Mouse (Mus musculus) ES-Bruce4 (cell line): ENCODE measurements around the gene Tubd1. TPM values are rescaled to one million over a fixed set of nuclear protein-coding genes. Genes with fewer than 3 reads are reported as not detected.
A peak's percentile ranks its signal among the peaks of the same experiment; 100 is the strongest.

Source experiments
- H3K27ac ChIP-seq: 2 replicates; pipeline ENCODE4 v1.5.1; 2012; ENCODE audit warnings: low read length, inconsistent platforms; ENCODE audit not compliant: insufficient read depth
- H3K27me3 ChIP-seq: 2 replicates; pipeline ENCODE4 v1.6.1; 2012; ENCODE audit warnings: mild to moderate bottlenecking, low read length, inconsistent platforms; ENCODE audit not compliant: control insufficient read depth, poor library complexity, insufficient read depth, severe bottlenecking
- H3K36me3 ChIP-seq: 2 replicates; pipeline ENCODE4 v1.6.1; 2012; ENCODE audit warnings: inconsistent platforms, mild to moderate bottlenecking, low read length, moderate library complexity; ENCODE audit not compliant: control insufficient read depth, poor library complexity, insufficient read depth, severe bottlenecking
- H3K4me1 ChIP-seq: one replicate; pipeline ENCODE4 v1.8.1; 2011; ENCODE audit warnings: low read length; ENCODE audit not compliant: control insufficient read depth, insufficient read depth
- H3K4me3 ChIP-seq: 2 replicates; pipeline ENCODE4 v1.5.1; 2011; ENCODE audit warnings: low read depth, mild to moderate bottlenecking, low read length
- H3K9ac ChIP-seq: 2 replicates; pipeline ENCODE4 v1.6.1; 2012; ENCODE audit warnings: low read depth, mild to moderate bottlenecking, inconsistent platforms; ENCODE audit not compliant: poor library complexity, severe bottlenecking
- H3K9me3 ChIP-seq: replicated peaks from 2 replicates; pipeline ENCODE4 v1.6.1; 2012; ENCODE audit warnings: mild to moderate bottlenecking, low read length, inconsistent platforms; ENCODE audit not compliant: control insufficient read depth, poor library complexity, insufficient read depth, severe bottlenecking
- CTCF ChIP-seq: IDR thresholded peaks from one replicate; pipeline ENCODE4 v1.8.1; 2011; ENCODE audit warnings: low read depth, low read length
- EP300 ChIP-seq: IDR thresholded peaks from 2 replicates; pipeline ENCODE4 v1.6.1; 2011; ENCODE audit warnings: low read depth, low read length; ENCODE audit not compliant: insufficient read depth
- POLR2A ChIP-seq: IDR thresholded peaks from one replicate; pipeline ENCODE4 v1.8.1; 2011; ENCODE audit warnings: low read length; ENCODE audit not compliant: insufficient read depth
- polyA plus RNA-seq: library from polyadenylated mRNA; stranded (reverse); fragments of >200 nt; gene quantifications from 2 replicates; pipeline ENCODE4 v1.2.4, GENCODE M21; 2011; ENCODE audit warnings: low read depth; ENCODE audit not compliant: missing spikeins, insufficient read depth, insufficient read length

The Tubd1 gene
- polyA plus RNA-seq, 1 experiment = 9.7 TPM

DNA sequence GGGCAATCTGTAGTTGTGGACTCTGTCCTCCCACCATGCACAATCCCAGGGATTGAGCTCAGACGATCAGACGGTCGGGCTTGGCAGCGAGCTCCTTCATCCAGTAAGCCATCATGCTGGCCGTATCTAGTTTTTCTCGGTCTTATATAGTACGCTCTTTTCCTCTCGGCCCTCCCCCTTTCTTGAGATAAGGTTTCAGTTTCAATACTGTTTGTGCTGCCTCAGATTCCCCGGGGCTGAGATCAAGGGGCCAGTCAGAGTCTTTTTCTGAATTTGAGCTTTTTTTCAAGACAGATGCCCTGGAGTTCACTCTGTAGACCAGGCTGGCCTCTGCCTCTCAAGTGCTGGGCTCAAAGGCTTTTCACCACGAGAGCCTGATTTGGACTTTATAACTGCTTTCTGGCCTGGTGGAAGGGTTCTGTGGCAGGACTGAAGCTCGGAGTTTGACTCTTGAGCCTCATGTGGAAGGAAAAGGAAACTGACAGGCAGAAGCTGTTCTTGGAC lies 36.5 kb downstream of the Tubd1 start:
- no peaks in the 10 kb centered on the region for H3K9me3 ChIP-seq
- peaks cover 14% of the 10 kb centered on the region for H3K4me1 ChIP-seq
- no peaks in the 10 kb centered on the region for H3K27me3 ChIP-seq
- H3K4me3 ChIP-seq = no peak overlapping the region
- TF ChIP-seq EP300 (no peak), POLR2A (no peak), CTCF (no peak)
- no peak overlapping the region for H3K9ac ChIP-seq
- peak overlapping the region; percentile 44 for H3K27ac ChIP-seq
- H3K36me3 ChIP-seq = peaks cover 5% of the 10 kb centered on the region

DNA sequence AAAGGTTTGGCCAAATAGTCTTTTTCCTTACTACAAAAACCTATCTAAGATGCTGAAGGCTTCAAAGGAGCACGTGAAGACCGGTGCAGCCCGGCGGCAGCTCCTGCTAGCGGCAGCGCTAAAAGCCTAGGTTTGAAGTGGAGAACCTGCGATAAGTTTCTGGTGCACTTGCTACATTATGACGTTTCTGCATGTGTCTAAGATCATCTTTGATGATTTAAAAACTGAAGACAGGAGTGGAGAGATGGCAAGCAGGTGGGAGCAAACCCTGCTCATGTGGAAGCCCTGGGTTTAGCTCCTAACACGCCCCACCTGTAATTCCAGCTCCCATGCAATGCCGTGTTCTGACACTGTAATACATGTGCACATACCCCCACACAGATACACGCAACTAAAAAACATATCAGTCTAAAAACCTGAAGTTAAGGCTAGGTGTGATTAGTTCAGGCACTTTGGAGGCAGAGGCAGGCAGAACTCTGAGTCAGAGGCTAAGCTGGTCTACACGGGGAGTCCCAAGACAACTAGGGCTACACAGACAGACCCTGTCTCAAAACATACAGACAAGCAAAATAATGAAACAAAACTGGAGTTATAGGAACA lies 37.3 kb downstream of the Tubd1 start:
- H3K36me3 ChIP-seq = peaks cover 5% of the 10 kb centered on the region
- no peak overlapping the region for H3K9ac ChIP-seq
- peaks cover 13% of the 10 kb centered on the region for H3K4me1 ChIP-seq
- TF ChIP-seq CTCF = no peak
- TF ChIP-seq EP300 = no peak
- no peak for TF ChIP-seq POLR2A
- no peaks in the 10 kb centered on the region for H3K27me3 ChIP-seq
- H3K4me3 ChIP-seq = no peak overlapping the region
- no peaks in the 10 kb centered on the region for H3K9me3 ChIP-seq
- 0 out of 2 replicates have a peak overlapping the region, but pooled peaks have one; percentile 44 for H3K27ac ChIP-seq

DNA sequence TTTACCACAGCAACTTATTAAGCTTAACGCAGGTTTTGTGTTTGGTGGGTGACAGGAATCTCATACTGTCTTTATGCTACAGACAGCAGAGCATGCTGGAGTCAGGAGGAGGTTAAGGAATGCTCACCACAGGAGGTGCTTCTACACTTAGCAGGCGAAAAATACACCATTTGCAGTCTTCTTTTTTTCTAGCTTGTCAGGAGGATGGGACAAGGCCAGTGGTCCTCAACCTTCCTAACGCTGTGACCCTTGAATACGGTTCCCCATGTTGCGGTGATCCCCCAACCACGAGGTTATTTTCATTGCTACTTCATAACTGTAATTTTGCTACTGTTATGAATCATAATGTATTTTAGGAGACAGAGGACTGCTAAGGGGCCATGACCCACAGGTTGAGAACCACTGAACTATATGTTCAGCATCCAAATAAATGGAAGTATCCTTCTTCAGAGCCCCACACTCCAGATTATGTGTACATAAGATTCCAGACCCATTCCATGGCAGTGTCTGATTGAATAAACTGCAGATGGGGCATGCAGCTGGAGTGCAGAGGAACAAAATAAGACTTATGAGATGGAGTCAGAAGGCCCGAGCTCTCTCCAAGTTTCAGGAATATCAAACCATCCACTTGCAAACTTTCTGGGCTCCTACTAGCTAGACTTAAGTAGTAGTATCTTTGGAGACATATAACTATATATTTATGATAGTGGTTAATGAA lies 37.9 kb downstream of the Tubd1 start:
- TF ChIP-seq POLR2A (no peak), CTCF (no peak)
- Histone ChIP-seq H3K36me3 (peaks cover 5% of the 10 kb centered on the region), H3K9me3 (no peaks in the 10 kb centered on the region), H3K4me3 (no peak overlapping the region), H3K9ac (no peak overlapping the region), H3K4me1 (peaks cover 9% of the 10 kb centered on the region), H3K27me3 (no peaks in the 10 kb centered on the region), H3K27ac (no peak overlapping the region)

DNA sequence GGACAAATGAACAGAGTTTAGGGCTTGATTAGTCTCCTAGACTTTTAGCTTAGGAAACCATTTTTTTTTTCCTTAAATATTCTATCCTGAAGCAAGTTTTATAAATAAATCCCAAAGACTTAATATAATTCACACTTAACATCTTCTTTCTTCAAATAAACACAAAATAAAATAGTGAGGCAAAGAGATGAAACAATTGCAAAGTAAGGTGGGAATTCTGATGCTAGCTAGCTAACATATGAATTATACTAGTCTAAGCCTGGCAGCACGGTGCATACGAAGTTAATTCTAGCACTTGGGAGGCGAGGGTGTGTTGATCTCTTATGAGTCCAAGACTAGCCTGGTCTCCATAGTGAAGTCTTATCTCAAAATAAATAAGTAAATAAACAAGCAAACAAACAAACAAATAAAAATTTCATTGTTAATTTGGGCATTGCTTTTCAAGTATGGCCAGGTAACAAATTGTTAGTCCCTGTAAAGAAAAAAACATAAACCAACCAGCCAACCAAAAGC lies 38.6 kb downstream of the Tubd1 start:
- Histone ChIP-seq H3K9me3 (no peaks in the 10 kb centered on the region), H3K36me3 (peaks cover 5% of the 10 kb centered on the region), H3K4me3 (no peak overlapping the region), H3K9ac (no peak overlapping the region), H3K4me1 (peaks cover 9% of the 10 kb centered on the region), H3K27ac (no peak overlapping the region), H3K27me3 (no peaks in the 10 kb centered on the region)
- no peak for TF ChIP-seq CTCF
- TF ChIP-seq POLR2A = no peak
- TF ChIP-seq EP300 = no peak

DNA sequence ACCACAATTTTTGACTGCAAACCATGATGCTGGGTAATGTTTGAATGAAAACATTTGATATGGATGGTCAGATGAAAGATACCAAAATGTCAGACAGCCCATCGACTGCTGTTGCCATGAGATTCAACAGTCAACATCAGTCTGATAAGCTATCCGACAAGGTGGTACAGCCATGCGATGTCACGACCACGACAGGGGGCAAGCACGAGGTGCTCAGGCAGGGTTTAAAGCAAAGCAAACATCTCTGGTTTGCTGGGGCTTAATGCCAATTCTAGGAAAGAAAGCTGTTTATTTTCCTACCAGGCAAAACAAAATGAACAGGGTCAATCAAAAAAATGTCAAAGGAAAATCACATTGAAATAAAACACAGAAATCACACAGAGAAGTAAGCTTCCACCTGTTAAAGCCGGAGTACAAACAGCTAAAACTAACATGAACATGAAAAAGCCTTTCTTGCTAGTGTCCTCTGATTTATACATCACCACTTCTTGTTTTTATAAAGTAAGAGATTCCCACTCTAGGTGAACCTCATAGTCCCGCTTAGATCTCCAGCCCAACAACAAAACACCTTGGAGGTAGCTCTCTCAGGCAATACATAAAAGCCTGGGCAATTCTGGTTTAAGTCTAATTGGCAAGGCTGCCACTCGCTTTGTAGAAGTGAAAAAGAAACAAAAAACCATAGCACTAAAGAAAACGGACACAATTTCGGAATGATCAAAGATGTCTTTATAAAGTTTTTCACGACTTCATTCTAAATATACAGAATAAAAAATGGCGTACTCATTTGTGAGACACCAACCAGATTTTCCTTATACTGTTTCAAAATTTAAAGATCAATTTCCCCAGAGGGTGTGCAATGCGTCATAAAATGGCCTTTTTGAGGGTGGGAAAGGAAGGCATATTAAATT lies 39.5 kb downstream of the Tubd1 start:
- TF ChIP-seq CTCF (no peak), POLR2A (no peak), EP300 (no peak)
- Histone ChIP-seq H3K9ac (no peak overlapping the region), H3K9me3 (no peaks in the 10 kb centered on the region), H3K27me3 (no peaks in the 10 kb centered on the region), H3K4me3 (no peak overlapping the region), H3K4me1 (peaks cover 9% of the 10 kb centered on the region), H3K36me3 (peaks cover 5% of the 10 kb centered on the region), H3K27ac (no peak overlapping the region)
